Mouse (Mus musculus) intestine, embryonic 15.5 days (tissue): ENCODE data around the gene Spon2. TPM values are rescaled to one million over a fixed set of nuclear protein-coding genes. Genes with fewer than 3 reads are reported as not detected.

Experiments used
- polyA plus RNA-seq: library from polyadenylated mRNA; unstranded; fragments of >200 nt; fragmentation: Nextera tagmentation; extraction: Ambion mirVana; gene quantifications from 2 replicates; pipeline ENCODE4 v1.2.1, GENCODE M21; 2015

Spon2 gene
- polyA plus RNA-seq, 1 experiment from 2014 or later, result 23.7 TPM

Other genes with a start within 250 kb of the Spon2 start
- gene Ywhah, start 199.6 kb downstream of the Spon2 start, polyA plus RNA-seq, result 440 and 463 TPM in 2 replicates
- 52.1 and 61.9 TPM in 2 replicates for gene Slc5a1, start 114.2 kb downstream of the Spon2 start, polyA plus RNA-seq
- gene Ctbp1, start 56.5 kb upstream of the Spon2 start, polyA plus RNA-seq, result 275 and 293 TPM in 2 replicates
- gene Maea, start 117.1 kb upstream of the Spon2 start, polyA plus RNA-seq, result 126 and 128 TPM in 2 replicates
- gene Uvssa, start 160.1 kb upstream of the Spon2 start, polyA plus RNA-seq, result 6.7 and 6.8 TPM in 2 replicates
- gene Nkx1-1, start 215.5 kb upstream of the Spon2 start, polyA plus RNA-seq, result not detected in 2 replicates